In genomic region chr2:148679346-148679745, GRCm38 (mm10) we compare ENCODE assay signal across 8 mouse cellular contexts. TPM values are rescaled to one million over a fixed set of nuclear protein-coding genes. Genes with fewer than 3 reads are reported as not detected.
DNase-seq lines count a peak whose midpoint lies in the region; ATAC-seq lines count a peak whose summit lies in the region.

No protein-coding gene starts in this region.

- no peaks in the 10 kb centered on the region for H3K27me3 ChIP-seq in embryonic facial prominence, embryonic 12.5 days
- H3K27me3 ChIP-seq in limb, embryonic 11.5 days (ENCODE audit: control insufficient read depth, insufficient read depth, low read length), result no peaks in the 10 kb centered on the region
- no peaks in the 10 kb centered on the region for H3K27me3 ChIP-seq in midbrain, embryonic 14.5 days (ENCODE audit: control insufficient read depth, insufficient read depth, low read length)

- peak overlapping the region; percentile 16; the same call in 1 of the 2 replicates for H3K4me3 ChIP-seq in embryonic facial prominence, embryonic 12.5 days
- peak overlapping the region; percentile 12; the same call in 1 of the 2 replicates for H3K4me3 ChIP-seq in limb, embryonic 11.5 days (ENCODE audit: low read depth, low read length)
- H3K4me3 ChIP-seq in midbrain, embryonic 14.5 days (replicated peaks; ENCODE audit: low read depth, low read length), result 0 out of 2 replicates have a peak overlapping the region, but pooled peaks have one; percentile 4

- peak overlapping the region; percentile 87 for H3K27ac ChIP-seq in embryonic facial prominence, embryonic 12.5 days
- peak overlapping the region; percentile 70; the same call in 1 of the 2 replicates for H3K27ac ChIP-seq in limb, embryonic 11.5 days (replicated peaks; ENCODE audit: low read depth, low read length)
- peak overlapping the region; percentile 68 for H3K27ac ChIP-seq in midbrain, embryonic 14.5 days (replicated peaks; ENCODE audit: low read depth, low read length)

- DNase-seq in adrenal gland, adult (ENCODE audit: inconsistent age in 2 of 2, low spot score in 1 of 2), result peak; percentile 82 to 89
- peak; percentile 74 to 82 for DNase-seq in heart, adult 9 months (ENCODE audit: low spot score in 2 of 2)
- peak; percentile 89 for DNase-seq in kidney, adult 9 months
- peak; percentile 63 for DNase-seq in limb, embryonic 11.5 days (ENCODE audit: low spot score)
- DNase-seq in midbrain, embryonic 14.5 days, result peak; percentile 77
- peak; percentile 73 for DNase-seq in testis, postnatal 14 days (ENCODE audit: low spot score)

- 3% methylated on average over 9 of the region's 9 CpGs for WGBS in embryonic facial prominence, embryonic 12.5 days
- 1% methylated on average over 9 of the region's 9 CpGs for WGBS in limb, embryonic 11.5 days
- WGBS in midbrain, embryonic 14.5 days, result 3% methylated on average over 9 of the region's 9 CpGs

- peaks cover 44% of the 10 kb centered on the region for H3K4me1 ChIP-seq in embryonic facial prominence, embryonic 12.5 days
- peaks cover 16% of the 10 kb centered on the region; the same call in 1 of the 2 replicates for H3K4me1 ChIP-seq in limb, embryonic 11.5 days (ENCODE audit: control insufficient read depth, insufficient read depth, low read length)
- H3K4me1 ChIP-seq in midbrain, embryonic 14.5 days (ENCODE audit: control insufficient read depth, insufficient read depth, low read length), result peaks cover 36% of the 10 kb centered on the region

- peak overlapping the region; percentile 90 for H3K4me2 ChIP-seq in embryonic facial prominence, embryonic 12.5 days (replicated peaks)
- H3K4me2 ChIP-seq in limb, embryonic 11.5 days (ENCODE audit: low read depth, severe bottlenecking), result peak overlapping the region; percentile 39
- peak overlapping the region; percentile 89 for H3K4me2 ChIP-seq in midbrain, embryonic 14.5 days (ENCODE audit: low read length)

- ATAC-seq in embryonic facial prominence, embryonic 12.5 days (ENCODE audit: insufficient number of reproducible peaks, insufficient read depth, low FRiP score, low TSS enrichment), result peak; percentile 8; the same call in 1 of the 2 replicates
- ATAC-seq in limb, embryonic 11.5 days (ENCODE audit: insufficient number of reproducible peaks, low FRiP score, low TSS enrichment, low read depth), result peak; percentile 13; the same call in 1 of the 2 replicates
- ATAC-seq in midbrain, embryonic 14.5 days (ENCODE audit: low FRiP score, low TSS enrichment), result peak; percentile 7
- ATAC-seq in activated CD4-positive, CD25-positive, alpha-beta regulatory T cell, adult 4 months, result no peak

- H3K36me3 ChIP-seq in embryonic facial prominence, embryonic 12.5 days, result peaks cover 31% of the 10 kb centered on the region
- H3K36me3 ChIP-seq in limb, embryonic 11.5 days (ENCODE audit: control insufficient read depth, insufficient read depth, low read length), result peaks cover 2% of the 10 kb centered on the region; the same call in 1 of the 2 replicates
- peaks cover 29% of the 10 kb centered on the region for H3K36me3 ChIP-seq in midbrain, embryonic 14.5 days (ENCODE audit: control insufficient read depth, insufficient read depth, low read length)

- no peaks in the 10 kb centered on the region for H3K9me3 ChIP-seq in embryonic facial prominence, embryonic 12.5 days
- H3K9me3 ChIP-seq in limb, embryonic 11.5 days (ENCODE audit: control insufficient read depth, low read length), result no peaks in the 10 kb centered on the region
- no peaks in the 10 kb centered on the region for H3K9me3 ChIP-seq in midbrain, embryonic 14.5 days (ENCODE audit: control insufficient read depth, low read length)

- H3K9ac ChIP-seq in embryonic facial prominence, embryonic 12.5 days, result 0 out of 2 replicates have a peak overlapping the region, but pooled peaks have one; percentile 30
- H3K9ac ChIP-seq in limb, embryonic 11.5 days (ENCODE audit: low read length), result peak overlapping the region; percentile 52; the same call in 1 of the 2 replicates
- H3K9ac ChIP-seq in midbrain, embryonic 14.5 days (replicated peaks; ENCODE audit: low read length), result 0 out of 2 replicates have a peak overlapping the region, but pooled peaks have one; percentile 12

RNA-seq across cellular contexts. Expression of gene Gzf1, which starts 1.5 kb away (rescaled TPM):
- polyA plus RNA-seq in embryonic facial prominence, embryonic 12.5 days (2016; fragmentation: Nextera tagmentation; extraction: Ambion mirVana), result 23.1 and 25.1 TPM in 2 replicates
- polyA plus RNA-seq in limb, embryonic 11.5 days (2014; fragmentation: Nextera tagmentation; extraction: Ambion mirVana), result 26.1 and 28.4 TPM in 2 replicates
- 12.5 and 16.7 TPM in 2 replicates for polyA plus RNA-seq in midbrain, embryonic 14.5 days (2014; fragmentation: Nextera tagmentation; extraction: Ambion mirVana)
- 10 to 100 TPM; 11.1 to 12.3 TPM for polyA plus RNA-seq in activated CD4-positive, CD25-positive, alpha-beta regulatory T cell, adult 4 months (2017; shearing (Covaris generic))

RNA-seq across cellular contexts. Expression of gene Nxt1, which starts 6.9 kb away (rescaled TPM):
- polyA plus RNA-seq in embryonic facial prominence, embryonic 12.5 days (2016; fragmentation: Nextera tagmentation; extraction: Ambion mirVana), result 100 and 103 TPM in 2 replicates
- polyA plus RNA-seq in limb, embryonic 11.5 days (2014; fragmentation: Nextera tagmentation; extraction: Ambion mirVana), result 129 and 133 TPM in 2 replicates
- 48.1 and 54.6 TPM in 2 replicates for polyA plus RNA-seq in midbrain, embryonic 14.5 days (2014; fragmentation: Nextera tagmentation; extraction: Ambion mirVana)
- polyA plus RNA-seq in activated CD4-positive, CD25-positive, alpha-beta regulatory T cell, adult 4 months (2017; shearing (Covaris generic)), result 10 to 100 TPM; 55.2 to 64.6 TPM

RNA-seq across cellular contexts. Expression of gene Napb, which starts 52.9 kb away (rescaled TPM):
- 7.1 and 7.6 TPM in 2 replicates for polyA plus RNA-seq in embryonic facial prominence, embryonic 12.5 days (2016; fragmentation: Nextera tagmentation; extraction: Ambion mirVana)
- polyA plus RNA-seq in limb, embryonic 11.5 days (2014; fragmentation: Nextera tagmentation; extraction: Ambion mirVana), result 3.1 and 3.2 TPM in 2 replicates
- polyA plus RNA-seq in midbrain, embryonic 14.5 days (2014; fragmentation: Nextera tagmentation; extraction: Ambion mirVana), result 59.9 and 78.1 TPM in 2 replicates
- 1 to 10 TPM in 1 of 2 experiments, under 1 TPM in 1; 0.45 to 1.6 TPM for polyA plus RNA-seq in activated CD4-positive, CD25-positive, alpha-beta regulatory T cell, adult 4 months (2017; shearing (Covaris generic))

Comparison
In these comparisons a context has a peak if more than half of its experiments do, and no peak if none do; other contexts are left out.
1. H3K4me2 ChIP-seq: peak in every context shown above with its lines; median percentile 90 in embryonic facial prominence, embryonic 12.5 days; 89 in midbrain, embryonic 14.5 days; 39 in limb, embryonic 11.5 days.